In genomic region chr16:62854191-62855068, GRCm38 (mm10) we compare ENCODE assay signal across 7 mouse cellular contexts. TPM values are rescaled to one million over a fixed set of nuclear protein-coding genes. Genes with fewer than 3 reads are reported as not detected.
DNase-seq lines count a peak whose midpoint lies in the region; ATAC-seq lines count a peak whose summit lies in the region.

TSS of gene Pros1 (plus strand) at chr16:62854307.

- peak within 1 kb of the TSS; percentile 88 for H3K9ac ChIP-seq in intestine, embryonic 16.5 days (ENCODE audit: low read depth, low read length)
- H3K9ac ChIP-seq in limb, embryonic 13.5 days, result peak within 1 kb of the TSS; percentile 83
- peak within 1 kb of the TSS; percentile 77 for H3K9ac ChIP-seq in midbrain, embryonic 13.5 days (replicated peaks)

- DNase-seq in adipocyte (ENCODE audit: low spot score), result peak; percentile 37
- peak; percentile 71 for DNase-seq in embryo, embryonic 10 days (ENCODE audit: low spot score)
- peak; percentile 12 to 43 for DNase-seq in spleen, postnatal 10 days (ENCODE audit: low spot score in 2 of 2)

- WGBS in intestine, embryonic 16.5 days, result 3% methylated on average over 42 of the region's 42 CpGs
- 5% methylated on average over 29 of the region's 42 CpGs for WGBS in limb, embryonic 13.5 days
- WGBS in midbrain, embryonic 13.5 days, result 4% methylated on average over 42 of the region's 42 CpGs

- H3K9me3 ChIP-seq in intestine, embryonic 16.5 days (ENCODE audit: control insufficient read depth, low read length), result no peaks in the 10 kb centered on the region
- no peaks in the 10 kb centered on the region for H3K9me3 ChIP-seq in limb, embryonic 13.5 days
- no peaks in the 10 kb centered on the region for H3K9me3 ChIP-seq in midbrain, embryonic 13.5 days

- no peaks in the 10 kb centered on the region for H3K27me3 ChIP-seq in intestine, embryonic 16.5 days (replicated peaks; ENCODE audit: control insufficient read depth, insufficient read depth, low read length)
- H3K27me3 ChIP-seq in limb, embryonic 13.5 days, result no peaks in the 10 kb centered on the region
- no peaks in the 10 kb centered on the region for H3K27me3 ChIP-seq in midbrain, embryonic 13.5 days

- no peaks in the 10 kb centered on the region for H3K36me3 ChIP-seq in intestine, embryonic 16.5 days (ENCODE audit: control insufficient read depth, insufficient read depth, low read length)
- H3K36me3 ChIP-seq in limb, embryonic 13.5 days, result no peaks in the 10 kb centered on the region
- H3K36me3 ChIP-seq in midbrain, embryonic 13.5 days, result no peaks in the 10 kb centered on the region

- ATAC-seq in granulocyte monocyte progenitor cell, adult 5-6 weeks (replicated peaks; ENCODE audit: poor library complexity, severe bottlenecking), result peak; percentile 84
- ATAC-seq in intestine, embryonic 16.5 days, result peak; percentile 97
- peak; percentile 94 for ATAC-seq in limb, embryonic 13.5 days (ENCODE audit: low FRiP score, low read depth)
- peak; percentile 98 for ATAC-seq in midbrain, embryonic 13.5 days

- H3K4me2 ChIP-seq in intestine, embryonic 16.5 days (ENCODE audit: low read depth, low read length), result peak within 1 kb of the TSS; percentile 96
- peak within 1 kb of the TSS; percentile 80 for H3K4me2 ChIP-seq in limb, embryonic 13.5 days (replicated peaks)
- peak within 1 kb of the TSS; percentile 92 for H3K4me2 ChIP-seq in midbrain, embryonic 13.5 days (replicated peaks)

- H3K4me3 ChIP-seq in intestine, embryonic 16.5 days (ENCODE audit: low read length), result peak within 1 kb of the TSS; percentile 70
- peak within 1 kb of the TSS; percentile 65 for H3K4me3 ChIP-seq in limb, embryonic 13.5 days
- H3K4me3 ChIP-seq in midbrain, embryonic 13.5 days (replicated peaks), result peak within 1 kb of the TSS; percentile 60

- H3K27ac ChIP-seq in intestine, embryonic 16.5 days (ENCODE audit: low read length), result peak within 1 kb of the TSS; percentile 79; the same call in 1 of the 2 replicates
- H3K27ac ChIP-seq in limb, embryonic 13.5 days, result 0 out of 2 replicates have a peak within 1 kb of the TSS, but pooled peaks have one; percentile 28
- H3K27ac ChIP-seq in midbrain, embryonic 13.5 days, result no peak within 1 kb of the TSS

- no peaks in the 10 kb centered on the region for H3K4me1 ChIP-seq in intestine, embryonic 16.5 days (ENCODE audit: control insufficient read depth, insufficient read depth, low read length)
- 0 out of 2 replicates have a peak, but pooled peaks cover 4% of the 10 kb centered on the region for H3K4me1 ChIP-seq in limb, embryonic 13.5 days
- peaks cover 5% of the 10 kb centered on the region for H3K4me1 ChIP-seq in midbrain, embryonic 13.5 days (replicated peaks)

RNA-seq across cellular contexts. Expression of gene Pros1, which starts in this region (rescaled TPM):
- total RNA-seq in granulocyte monocyte progenitor cell, adult 5-6 weeks (2014; fragmentation: Nextera tagmentation), result 1.5 and 3.7 TPM in 2 replicates
- 7.0 and 9.1 TPM in 2 replicates for total RNA-seq in granulocyte monocyte progenitor cell, adult 5-6 weeks (2017)
- polyA plus RNA-seq in intestine, embryonic 16.5 days (2015; fragmentation: Nextera tagmentation; extraction: Ambion mirVana), result 28.9 and 30.2 TPM in 2 replicates
- 32.3 and 34.1 TPM in 2 replicates for polyA plus RNA-seq in limb, embryonic 13.5 days (2015; fragmentation: Nextera tagmentation; extraction: Ambion mirVana)
- 9.1 and 9.3 TPM in 2 replicates for polyA plus RNA-seq in midbrain, embryonic 13.5 days (2015; fragmentation: Nextera tagmentation; extraction: Ambion mirVana)
